22 mouse cellular contexts compared by ENCODE assay signal in genomic region chr9:25024486-25024885, GRCm38 (mm10).
DNase-seq lines count a peak whose midpoint lies in the region; ATAC-seq and TF ChIP-seq lines count a peak whose summit lies in the region.
"Had no signal": no experiment of that assay in that cellular context is flagged by ENCODE, and none has a peak within 500 bp of the region (broad histone marks: within the 10 kb centered on the region; RNA-seq: fewer than 3 reads in every experiment).

No protein-coding gene starts in this region.

- no peaks in the 10 kb centered on the region for H3K9me3 ChIP-seq in kidney, postnatal 0 days (replicated peaks; ENCODE audit: low read length)
- H3K9me3 ChIP-seq in CH12.LX (replicated peaks; ENCODE audit: low read length), result no peaks in the 10 kb centered on the region
- H3K9me3 ChIP-seq in MEL (replicated peaks; ENCODE audit: insufficient read depth, low read length), result no peaks in the 10 kb centered on the region
- H3K9me3 ChIP-seq: embryonic facial prominence, embryonic 12.5 days; forebrain, embryonic 15.5 days; G1E; heart, embryonic 12.5 days had no signal

- H3K79me2 ChIP-seq in CH12.LX (replicated peaks; ENCODE audit: control insufficient read depth, extremely low read depth, insufficient read depth, poor library complexity, severe bottlenecking) (no peaks in the 10 kb centered on the region), MEL (ENCODE audit: control insufficient read depth, insufficient read depth, low read length, poor library complexity) (no peaks in the 10 kb centered on the region)

- TF ChIP-seq RAD21 in CH12.LX (IDR thresholded peaks at IDR 0.05; ENCODE audit: low read depth, low read length) (no peak; the same call in none of the 2 replicates), MEL (IDR thresholded peaks at IDR 0.05; ENCODE audit: low read depth, low read length) (no peak; the same call in 1 of the 2 replicates)

- no peaks in the 10 kb centered on the region for H3K36me3 ChIP-seq in kidney, postnatal 0 days (ENCODE audit: insufficient read depth, low read length)
- H3K36me3 ChIP-seq in CH12.LX (replicated peaks in 1 of 2; ENCODE audit: control insufficient read depth in 1 of 2, insufficient read depth in 1 of 2, low read length in 1 of 2) (no peaks in the 10 kb centered on the region), MEL (ENCODE audit: control insufficient read depth in 1 of 2, insufficient read depth in 2 of 2, low read length in 2 of 2) (no peaks in the 10 kb centered on the region)
- H3K36me3 ChIP-seq: embryonic facial prominence, embryonic 12.5 days; forebrain, embryonic 15.5 days; G1E; heart, embryonic 12.5 days had no signal

- TF ChIP-seq EP300 in CH12.LX (IDR thresholded peaks at IDR 0.05; ENCODE audit: low read length) (no peak), MEL (IDR thresholded peaks at IDR 0.05; ENCODE audit: low read depth in 1 of 2, low read length in 2 of 2) (no peak)

- in situ Hi-C loops in CH12.LX (cut with MboI; ENCODE audit: low pct_ligation_motif_present, low pct_unique_long_range_greater_than_20kb, low sequenced_read_pairs), result no loop called here

- DNase-seq in kidney, postnatal 0 days (ENCODE audit: low spot score), result no peak
- DNase-seq in kidney, postnatal 25 days, result no peak
- peak; percentile 42 for DNase-seq in 416B (ENCODE audit: low read depth)
- peak; percentile 7 for DNase-seq in CH12.LX (ENCODE audit: extremely low read depth)
- peak; percentile 11 for DNase-seq in MEL (ENCODE audit: low read depth, low spot score)
- no peak for DNase-seq in urinary bladder, postnatal 4 days (ENCODE audit: low spot score in 2 of 2)
- no peak for DNase-seq in left cerebral cortex, adult 11 months (ENCODE audit: low spot score)
- no peak for DNase-seq in left cerebral cortex, adult 8-10 months (ENCODE audit: low spot score in 2 of 2)
- DNase-seq: adrenal gland, adult 2 months; adrenal gland, postnatal 25 days; B cell, adult 2 months; cerebellum, adult 2 months; cerebellum, postnatal 10 days; gastrocnemius, postnatal 36 days; heart, adult 2 months had no signal

- no peaks in the 10 kb centered on the region for H3K27me3 ChIP-seq in kidney, postnatal 0 days (ENCODE audit: insufficient read depth, low read length)
- H3K27me3 ChIP-seq in CH12.LX (replicated peaks) (no peaks in the 10 kb centered on the region), MEL (ENCODE audit: control insufficient read depth in 1 of 2, insufficient read depth in 2 of 2, low read length in 2 of 2) (no peaks in the 10 kb centered on the region; a peak in 1 of 4 replicates)
- H3K27me3 ChIP-seq: embryonic facial prominence, embryonic 12.5 days; forebrain, embryonic 15.5 days; heart, embryonic 12.5 days had no signal

- TF ChIP-seq POLR2A in CH12.LX (IDR thresholded peaks at IDR 0.05; ENCODE audit: low read depth, low read length), result no peak
- no peak for TF ChIP-seq POLR2A in MEL (IDR thresholded peaks at IDR 0.05; ENCODE audit: control insufficient read depth in 1 of 2, insufficient read depth in 1 of 2, low read depth in 1 of 2, low read length in 2 of 2, poor library complexity in 1 of 2)

- H3K27ac ChIP-seq in kidney, postnatal 0 days, result no peak overlapping the region
- H3K27ac ChIP-seq in CH12.LX (ENCODE audit: insufficient read depth, low read depth) (no peak overlapping the region), MEL (ENCODE audit: control insufficient read depth, low read depth, low read length) (no peak overlapping the region)
- H3K27ac ChIP-seq: embryonic facial prominence, embryonic 12.5 days; forebrain, embryonic 15.5 days; heart, adult 2 months had no signal

- no peak overlapping the region for H3K9ac ChIP-seq in kidney, postnatal 0 days (ENCODE audit: low read depth, low read length)
- H3K9ac ChIP-seq in CH12.LX (ENCODE audit: insufficient read depth, low read depth) (no peak overlapping the region), MEL (ENCODE audit: control insufficient read depth, low read depth, low read length, poor library complexity, severe bottlenecking) (no peak overlapping the region)
- H3K9ac ChIP-seq: embryonic facial prominence, embryonic 12.5 days; forebrain, embryonic 15.5 days; heart, embryonic 12.5 days had no signal

- no peak for ATAC-seq in kidney, postnatal 0 days (replicated peaks; ENCODE audit: low FRiP score, low read depth)
- ATAC-seq: CD4-positive, CD25-positive, alpha-beta regulatory T cell, adult 4 months; forebrain, embryonic 15.5 days; hindbrain, embryonic 16.5 days; inflammation-experienced regulatory T-cells, adult 6 months had no signal

- no peak overlapping the region for H3K4me2 ChIP-seq in kidney, postnatal 0 days (ENCODE audit: low read length)
- no peak overlapping the region for H3K4me2 ChIP-seq in CH12.LX (ENCODE audit: insufficient read depth, low read depth, poor library complexity, severe bottlenecking)
- H3K4me2 ChIP-seq: embryonic facial prominence, embryonic 12.5 days; forebrain, embryonic 15.5 days; heart, embryonic 12.5 days had no signal

- TF ChIP-seq CTCF in kidney, postnatal 0 days (IDR thresholded peaks at IDR 0.05; ENCODE audit: low read depth), result 0 out of 2 replicates have a peak, but pooled peaks have one; percentile 8
- peak in 1 of 2 experiments; percentile 49; a peak in 2 of 4 replicates for TF ChIP-seq CTCF in CH12.LX (conservative IDR thresholded peaks at IDR 0.05 in 1 of 2, IDR thresholded peaks at IDR 0.05 in 1 of 2; ENCODE audit: low read depth in 2 of 2, low read length in 2 of 2)
- TF ChIP-seq CTCF in MEL (IDR thresholded peaks at IDR 0.05 in 2 of 3, conservative IDR thresholded peaks at IDR 0.05 in 1 of 3; ENCODE audit: control insufficient read depth in 1 of 3, insufficient read depth in 1 of 3, low read depth in 2 of 3, low read length in 3 of 3, poor library complexity in 1 of 3, severe bottlenecking in 1 of 3), result peak in 1 of 3 experiments; percentile 20; a peak in 1 of 6 replicates

- H3K4me1 ChIP-seq in kidney, postnatal 0 days (replicated peaks; ENCODE audit: insufficient read depth, low read length), result no peaks in the 10 kb centered on the region
- H3K4me1 ChIP-seq in CH12.LX (ENCODE audit: control insufficient read depth in 1 of 2, insufficient read depth in 2 of 2) (peaks cover 0 to 14% of the 10 kb centered on the region in 2 experiments; a peak in 1 of 4 replicates), MEL (ENCODE audit: control insufficient read depth in 1 of 2, insufficient read depth in 2 of 2, low read length in 2 of 2) (no peaks in the 10 kb centered on the region)
- H3K4me1 ChIP-seq: embryonic facial prominence, embryonic 12.5 days; forebrain, embryonic 15.5 days had no signal

- H3K4me3 ChIP-seq in kidney, postnatal 0 days (replicated peaks; ENCODE audit: low read depth, low read length), result no peak overlapping the region
- no peak overlapping the region for H3K4me3 ChIP-seq in CH12.LX (replicated peaks in 1 of 3; ENCODE audit: low read depth in 2 of 3, low read length in 2 of 3, poor library complexity in 1 of 3)
- H3K4me3 ChIP-seq in MEL (ENCODE audit: control insufficient read depth in 1 of 2, insufficient read depth in 1 of 2, low read depth in 2 of 2, low read length in 2 of 2), result no peak overlapping the region
- H3K4me3 ChIP-seq: embryonic facial prominence, embryonic 12.5 days; forebrain, embryonic 15.5 days; heart, adult 2 months; heart, embryonic 12.5 days had no signal

- dilution Hi-C loops in CH12.LX (cut with MboI; ENCODE audit: extremely low pct_ligation_motif_present, extremely low pct_unique_long_range_greater_than_20kb, low sequenced_read_pairs), result no loop called here

- WGBS in kidney, postnatal 0 days, result 67% methylated on average over 4 of the region's 4 CpGs

TF ChIP-seq in CH12.LX, 34 proteins besides CTCF, POLR2A, EP300 and RAD21:
- peak; percentile 46 for TF ChIP-seq SMC3 (IDR thresholded peaks at IDR 0.05; ENCODE audit: low read depth, low read length)
- no peak for TF ChIP-seq TCF12 (IDR thresholded peaks at IDR 0.05; ENCODE audit: low read depth, low read length)

TF ChIP-seq in MEL, 35 proteins besides CTCF, POLR2A, EP300 and RAD21:
- TF ChIP-seq MXI1 (IDR thresholded peaks at IDR 0.05; ENCODE audit: low read depth, low read length) (no peak), SMC3 (IDR thresholded peaks at IDR 0.05; ENCODE audit: low read depth, low read length) (peak; percentile 19; the same call in 1 of the 2 replicates)
TF ChIP-seq in MEL: peak in this region for 1.

Comparison
In these comparisons a context has a peak if more than half of its experiments do, and no peak if none do; other contexts are left out.
1. DNase-seq: peak in 416B (single experiment), CH12.LX (single experiment) and MEL (single experiment); none in kidney, postnatal 0 days (single experiment), kidney, postnatal 25 days (0 of 2), urinary bladder, postnatal 4 days (0 of 2), left cerebral cortex, adult 11 months (single experiment) and left cerebral cortex, adult 8-10 months (0 of 2).